Mouse (Mus musculus): ENCODE data around the gene Hsp90aa1. TPM values are rescaled to one million over a fixed set of nuclear protein-coding genes. Genes with fewer than 3 reads are reported as not detected.
"Not testable (repeated sequence)": the region's sequence is repeated elsewhere in the genome, so short reads cannot be mapped to it uniquely, and the experiment has no call there.

Gene Hsp90aa1
- polyA plus RNA-seq, 1 experiment from 2014 or later: 869 TPM

GRCm38 (mm10) chr12:110696975-110697400 lies 5.5 kb downstream of the Hsp90aa1 start:
- Histone ChIP-seq H3K4me2 (peak overlapping the region; percentile 88), H3K36me3 (ENCODE audit: control insufficient read depth, insufficient read depth, low read length) (peaks cover 9% of the 10 kb centered on the region; the same call in 1 of the 2 replicates), H3K27me3 (ENCODE audit: control insufficient read depth, insufficient read depth, low read length) (no peaks in the 10 kb centered on the region), H3K4me1 (ENCODE audit: control insufficient read depth, insufficient read depth, low read length) (peaks cover 24% of the 10 kb centered on the region), H3K4me3 (ENCODE audit: low read depth, low read length) (peak overlapping the region; percentile 83), H3K27ac (ENCODE audit: low read depth, low read length) (peak overlapping the region; percentile 89), H3K9ac (ENCODE audit: low read depth, low read length) (peak overlapping the region; percentile 94), H3K9me3 (replicated peaks; ENCODE audit: control insufficient read depth, low read length) (no peaks in the 10 kb centered on the region)
- WGBS (ENCODE audit: insufficient replicate concordance): 47% methylated on average over 9 of the region's 9 CpGs
- ATAC-seq (replicated peaks; ENCODE audit: insufficient number of reproducible peaks, low FRiP score, low TSS enrichment): no peak

GRCm38 (mm10) chr12:110696173-110696974 lies 6.2 kb downstream of the Hsp90aa1 start:
- Histone ChIP-seq H3K36me3 (ENCODE audit: control insufficient read depth, insufficient read depth, low read length) (peaks cover 14% of the 10 kb centered on the region), H3K27ac (ENCODE audit: low read depth, low read length) (peak overlapping the region; percentile 90), H3K4me2 (peak overlapping the region; percentile 88), H3K9me3 (replicated peaks; ENCODE audit: control insufficient read depth, low read length) (no peaks in the 10 kb centered on the region), H3K27me3 (ENCODE audit: control insufficient read depth, insufficient read depth, low read length) (no peaks in the 10 kb centered on the region), H3K9ac (ENCODE audit: low read depth, low read length) (peak overlapping the region; percentile 94), H3K4me3 (ENCODE audit: low read depth, low read length) (peak overlapping the region; percentile 83), H3K4me1 (ENCODE audit: control insufficient read depth, insufficient read depth, low read length) (peaks cover 18% of the 10 kb centered on the region)
- WGBS (ENCODE audit: insufficient replicate concordance): under 1% methylated on average over 89 of the region's 89 CpGs
- peak; percentile 94 for ATAC-seq (replicated peaks; ENCODE audit: insufficient number of reproducible peaks, low FRiP score, low TSS enrichment)

- under 1% methylated on average over 54 of the region's 55 CpGs for WGBS (ENCODE audit: insufficient replicate concordance)
Measured at GRCm38 (mm10) chr12:110695676-110696171, 6.8 kb downstream of the Hsp90aa1 start.

GRCm38 (mm10) chr12:110693378-110693777 lies 9.2 kb downstream of the Hsp90aa1 start:
- not testable (repeated sequence) for H3K4me2 ChIP-seq; H3K4me3 ChIP-seq (ENCODE audit: low read depth, low read length); H3K27ac ChIP-seq (ENCODE audit: low read depth, low read length); H3K9ac ChIP-seq (ENCODE audit: low read depth, low read length); H3K27me3 ChIP-seq (ENCODE audit: control insufficient read depth, insufficient read depth, low read length); H3K9me3 ChIP-seq (replicated peaks; ENCODE audit: control insufficient read depth, low read length); ATAC-seq (replicated peaks; ENCODE audit: insufficient number of reproducible peaks, low FRiP score, low TSS enrichment)
- 79% methylated on average over 5 of the region's 5 CpGs for WGBS (ENCODE audit: insufficient replicate concordance)
- Histone ChIP-seq H3K36me3 (ENCODE audit: control insufficient read depth, insufficient read depth, low read length) (peaks cover 34% of the 10 kb centered on the region), H3K4me1 (ENCODE audit: control insufficient read depth, insufficient read depth, low read length) (peaks cover 13% of the 10 kb centered on the region)

More at GRCm38 (mm10) chr12:110695676-110696171, 6.8 kb downstream of the Hsp90aa1 start:
- H3K4me2 ChIP-seq: peak overlapping the region; percentile 71
- H3K36me3 ChIP-seq (ENCODE audit: control insufficient read depth, insufficient read depth, low read length): peaks cover 15% of the 10 kb centered on the region
- no peaks in the 10 kb centered on the region for H3K9me3 ChIP-seq (replicated peaks; ENCODE audit: control insufficient read depth, low read length)
- H3K4me3 ChIP-seq (ENCODE audit: low read depth, low read length): peak overlapping the region; percentile 83
- peak overlapping the region; percentile 94 for H3K9ac ChIP-seq (ENCODE audit: low read depth, low read length)
- peak; percentile 53 for ATAC-seq (replicated peaks; ENCODE audit: insufficient number of reproducible peaks, low FRiP score, low TSS enrichment)
- H3K27ac ChIP-seq (ENCODE audit: low read depth, low read length): peak overlapping the region; percentile 90
- H3K27me3 ChIP-seq (ENCODE audit: control insufficient read depth, insufficient read depth, low read length): no peaks in the 10 kb centered on the region
- peaks cover 18% of the 10 kb centered on the region for H3K4me1 ChIP-seq (ENCODE audit: control insufficient read depth, insufficient read depth, low read length)

GRCm38 (mm10) chr12:110689919-110690643 lies 12.4 kb downstream of the Hsp90aa1 start:
- Histone ChIP-seq H3K4me3 (ENCODE audit: low read depth, low read length) (no peak overlapping the region), H3K27ac (ENCODE audit: low read depth, low read length) (no peak overlapping the region), H3K27me3 (ENCODE audit: control insufficient read depth, insufficient read depth, low read length) (no peaks in the 10 kb centered on the region), H3K4me2 (no peak overlapping the region), H3K36me3 (ENCODE audit: control insufficient read depth, insufficient read depth, low read length) (peaks cover 41% of the 10 kb centered on the region), H3K4me1 (ENCODE audit: control insufficient read depth, insufficient read depth, low read length) (peaks cover 16% of the 10 kb centered on the region), H3K9me3 (replicated peaks; ENCODE audit: control insufficient read depth, low read length) (no peaks in the 10 kb centered on the region), H3K9ac (ENCODE audit: low read depth, low read length) (no peak overlapping the region)
- 88% methylated on average over 6 of the region's 6 CpGs for WGBS (ENCODE audit: insufficient replicate concordance)
- ATAC-seq (replicated peaks; ENCODE audit: insufficient number of reproducible peaks, low FRiP score, low TSS enrichment): no peak

- not testable (repeated sequence) for H3K4me1 ChIP-seq (ENCODE audit: control insufficient read depth, insufficient read depth, low read length); H3K9me3 ChIP-seq (replicated peaks; ENCODE audit: control insufficient read depth, low read length)
- 88% methylated on average over 3 of the region's 3 CpGs for WGBS (ENCODE audit: insufficient replicate concordance)
Measured at GRCm38 (mm10) chr12:110688921-110689320, 13.6 kb downstream of the Hsp90aa1 start.

GRCm38 (mm10) chr12:110687894-110688734 lies 14.4 kb downstream of the Hsp90aa1 start:
- Histone ChIP-seq H3K9ac (ENCODE audit: low read depth, low read length) (no peak overlapping the region), H3K27ac (ENCODE audit: low read depth, low read length) (peak overlapping the region; percentile 77), H3K4me3 (ENCODE audit: low read depth, low read length) (no peak overlapping the region), H3K9me3 (replicated peaks; ENCODE audit: control insufficient read depth, low read length) (no peaks in the 10 kb centered on the region), H3K4me1 (ENCODE audit: control insufficient read depth, insufficient read depth, low read length) (peaks cover 9% of the 10 kb centered on the region; the same call in 1 of the 2 replicates), H3K27me3 (ENCODE audit: control insufficient read depth, insufficient read depth, low read length) (no peaks in the 10 kb centered on the region), H3K36me3 (ENCODE audit: control insufficient read depth, insufficient read depth, low read length) (peaks cover 36% of the 10 kb centered on the region), H3K4me2 (peak overlapping the region; percentile 19; the same call in 1 of the 2 replicates)
- WGBS (ENCODE audit: insufficient replicate concordance): 56% methylated on average over 12 of the region's 12 CpGs
- 0 out of 2 replicates have a peak, but pooled peaks have one; percentile 42 for ATAC-seq (replicated peaks; ENCODE audit: insufficient number of reproducible peaks, low FRiP score, low TSS enrichment)

More at GRCm38 (mm10) chr12:110688921-110689320, 13.6 kb downstream of the Hsp90aa1 start:
- H3K9ac ChIP-seq (ENCODE audit: low read depth, low read length); H3K4me3 ChIP-seq (ENCODE audit: low read depth, low read length); ATAC-seq (replicated peaks; ENCODE audit: insufficient number of reproducible peaks, low FRiP score, low TSS enrichment); H3K27me3 ChIP-seq (ENCODE audit: control insufficient read depth, insufficient read depth, low read length); H3K27ac ChIP-seq (ENCODE audit: low read depth, low read length); H3K4me2 ChIP-seq: not testable (repeated sequence)
- H3K36me3 ChIP-seq (ENCODE audit: control insufficient read depth, insufficient read depth, low read length): peaks cover 36% of the 10 kb centered on the region

GRCm38 (mm10) chr12:110683580-110683979 lies 18.9 kb downstream of the Hsp90aa1 start:
- no peak overlapping the region for H3K9ac ChIP-seq (ENCODE audit: low read depth, low read length)
- WGBS (ENCODE audit: insufficient replicate concordance): no CpG with 5 or more reads among the region's 1 CpGs
- H3K4me3 ChIP-seq (ENCODE audit: low read depth, low read length): no peak overlapping the region
- no peaks in the 10 kb centered on the region for H3K27me3 ChIP-seq (ENCODE audit: control insufficient read depth, insufficient read depth, low read length)
- H3K9me3 ChIP-seq (replicated peaks; ENCODE audit: control insufficient read depth, low read length): no peaks in the 10 kb centered on the region
- ATAC-seq (replicated peaks; ENCODE audit: insufficient number of reproducible peaks, low FRiP score, low TSS enrichment): no peak
- H3K4me1 ChIP-seq (ENCODE audit: control insufficient read depth, insufficient read depth, low read length): peaks cover 12% of the 10 kb centered on the region
- peaks cover 9% of the 10 kb centered on the region for H3K36me3 ChIP-seq (ENCODE audit: control insufficient read depth, insufficient read depth, low read length)
- H3K4me2 ChIP-seq: no peak overlapping the region
- H3K27ac ChIP-seq (ENCODE audit: low read depth, low read length): no peak overlapping the region
